Mouse (Mus musculus): ENCODE data around the gene Agtrap. TPM values are rescaled to one million over a fixed set of nuclear protein-coding genes. Genes with fewer than 3 reads are reported as not detected.

Gene Agtrap
- total RNA-seq, 2 experiments from 2014 or later: 33.6 to 37.0 TPM

- intact Hi-C loops (cut with DNase I): no loop called here
- peak; percentile 28 to 29 for DNase-seq
These were observed 19.9 kb upstream of the Agtrap start for GRCm38 (mm10) chr4:148107621-148108291.

GRCm38 (mm10) chr4:148104146-148104545 lies 16.3 kb upstream of the Agtrap start:
- no peak for DNase-seq
- intact Hi-C loops (cut with DNase I): no loop called here

DNA sequence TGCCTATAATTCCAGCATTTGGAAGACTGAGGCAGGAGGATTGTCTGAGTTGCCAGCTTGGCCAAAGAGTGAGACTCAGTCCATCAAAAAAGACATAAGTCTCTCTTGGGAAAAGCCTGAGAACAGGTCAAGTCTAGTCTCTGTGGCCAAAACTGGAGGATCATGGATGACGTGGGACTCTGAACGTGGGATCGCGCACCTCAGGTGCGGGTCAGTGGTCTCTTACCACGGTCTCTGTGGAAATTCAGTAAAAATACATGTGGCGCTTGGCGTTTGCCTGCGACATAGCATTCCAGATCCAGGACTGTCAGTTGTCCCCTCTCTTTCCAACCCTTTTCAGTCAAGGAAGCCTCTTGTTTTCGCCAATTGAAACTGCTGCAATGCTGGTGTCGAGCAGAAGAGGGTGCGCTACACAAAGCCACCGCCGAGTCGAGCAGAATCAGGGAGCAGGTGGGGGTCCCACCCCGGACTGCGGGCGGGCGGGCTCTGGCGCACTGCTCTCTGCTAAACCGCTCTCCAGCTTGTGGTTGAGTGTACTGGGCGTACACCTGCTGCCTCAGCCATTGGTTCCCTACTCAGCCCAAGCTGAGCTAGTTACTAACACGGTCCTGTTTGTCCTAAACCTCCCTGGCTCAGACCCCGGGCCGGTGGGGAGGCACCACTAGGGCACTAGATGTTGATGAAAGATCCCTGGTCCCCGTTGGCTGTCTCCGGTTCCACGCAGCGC lies 14.1 kb upstream of the Agtrap start:
- intact Hi-C loops (cut with DNase I): no loop called here
- peak; percentile 70 to 78 for DNase-seq

- intact Hi-C loops (cut with DNase I): no loop called here
- DNase-seq: peak in 1 of 2 experiments; percentile 23
These were observed 10.8 kb upstream of the Agtrap start for GRCm38 (mm10) chr4:148098666-148099065.

- no peak for DNase-seq
- intact Hi-C loops (cut with DNase I): no loop called here
These were observed 10.1 kb upstream of the Agtrap start for GRCm38 (mm10) chr4:148097936-148098335.

GRCm38 (mm10) chr4:148095081-148095480 lies 7.2 kb upstream of the Agtrap start:
- intact Hi-C loops (cut with DNase I): no loop called here
- DNase-seq: no peak

DNA sequence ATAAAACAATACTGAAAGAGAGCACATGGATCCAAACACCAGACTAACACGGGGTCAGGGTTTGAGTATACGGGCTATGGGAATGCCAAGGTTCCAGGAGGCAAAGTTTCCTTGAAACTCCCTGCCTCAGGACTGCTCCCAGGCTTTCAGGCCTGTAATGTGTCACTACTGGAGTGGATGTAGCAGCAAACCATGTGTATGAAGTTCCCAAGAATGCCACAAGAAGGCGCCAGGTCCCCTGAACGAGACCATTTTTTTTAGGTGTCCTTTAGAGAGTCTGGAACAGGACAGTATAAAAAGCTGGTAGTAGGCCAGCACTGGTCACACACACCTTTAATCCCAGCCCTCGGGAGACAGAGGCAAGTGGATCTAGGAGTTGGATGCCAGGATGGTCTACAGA lies 6.3 kb upstream of the Agtrap start:
- no peak for DNase-seq
- intact Hi-C loops (cut with DNase I): no loop called here

DNA sequence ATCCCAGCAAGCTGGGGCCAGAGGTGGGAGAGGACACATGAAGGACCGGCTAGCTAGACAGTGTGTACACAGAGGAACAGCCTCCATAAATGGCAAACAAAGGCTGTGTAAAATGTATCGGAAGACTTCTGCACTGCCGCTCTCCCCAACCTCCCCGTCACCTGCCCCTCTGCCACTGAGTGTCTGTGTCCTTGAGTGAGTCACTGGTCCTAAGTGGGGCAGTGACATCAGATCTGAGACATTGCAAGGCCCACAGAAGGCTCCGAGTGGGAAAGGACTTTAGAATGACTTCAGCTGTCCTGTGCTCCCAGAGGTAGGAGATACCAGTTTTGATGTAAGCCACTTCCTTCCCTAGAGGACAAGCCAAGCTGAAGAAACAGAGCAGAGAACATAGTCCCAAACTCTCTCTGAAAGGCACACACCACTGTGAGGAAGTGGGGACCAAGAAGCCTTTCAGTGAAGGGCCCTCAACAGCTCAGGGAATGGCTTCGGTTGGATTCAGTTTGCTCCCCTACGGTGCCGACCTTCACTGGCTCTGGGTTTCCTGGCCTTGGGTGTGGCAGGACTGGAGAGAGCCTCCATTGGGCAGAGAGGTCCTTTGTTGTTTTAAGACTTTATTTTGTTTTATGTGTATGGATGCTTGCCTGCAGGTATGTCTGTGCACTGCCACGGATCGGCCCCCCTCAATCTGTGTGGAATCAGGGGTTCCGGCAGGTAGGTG lies 4.9 kb upstream of the Agtrap start:
- no peak for DNase-seq
- intact Hi-C loops (cut with DNase I): no loop called here

DNA sequence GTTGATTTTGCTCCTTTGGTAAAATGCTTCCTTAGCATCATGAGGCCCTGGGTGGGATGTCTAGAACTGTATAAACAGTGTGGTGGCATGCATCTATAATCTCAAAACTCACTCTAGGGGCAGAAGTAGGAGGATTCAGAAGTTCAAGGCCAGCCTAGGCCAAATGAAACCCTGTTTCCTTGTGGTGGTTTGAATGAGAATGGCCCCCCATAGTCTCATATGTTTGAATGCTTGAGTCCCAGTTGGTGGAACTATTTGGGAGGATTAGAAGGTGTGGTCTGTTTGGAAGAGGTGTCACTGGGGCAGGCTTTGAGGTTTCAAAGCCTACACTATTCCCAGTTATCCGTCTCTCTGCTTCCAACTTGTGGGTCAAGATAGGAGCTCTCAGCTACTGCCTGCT lies 3.4 kb upstream of the Agtrap start:
- no peak for DNase-seq
- intact Hi-C loops (cut with DNase I): no loop called here

DNA sequence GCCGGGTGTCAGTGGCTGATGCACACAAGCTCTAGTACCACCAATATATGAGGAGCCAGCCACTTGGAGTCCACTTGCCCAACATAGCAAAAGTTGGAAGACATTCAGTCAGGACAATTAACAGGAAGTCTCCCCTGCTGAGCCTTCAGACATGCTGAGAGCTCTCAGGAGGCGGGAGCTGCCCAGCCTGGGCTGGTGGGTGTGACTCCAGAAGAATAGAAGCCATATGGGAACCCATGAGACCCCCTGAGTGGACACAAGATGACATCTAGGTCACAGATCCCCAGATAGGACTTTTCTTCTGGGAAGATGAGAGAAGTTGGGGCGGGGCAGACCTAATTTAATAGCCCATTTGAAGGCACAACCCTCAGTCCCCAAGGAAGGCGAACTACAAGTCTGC lies 1.3 kb upstream of the Agtrap start:
- intact Hi-C loops (cut with DNase I): no loop called here
- no peak for DNase-seq

DNA sequence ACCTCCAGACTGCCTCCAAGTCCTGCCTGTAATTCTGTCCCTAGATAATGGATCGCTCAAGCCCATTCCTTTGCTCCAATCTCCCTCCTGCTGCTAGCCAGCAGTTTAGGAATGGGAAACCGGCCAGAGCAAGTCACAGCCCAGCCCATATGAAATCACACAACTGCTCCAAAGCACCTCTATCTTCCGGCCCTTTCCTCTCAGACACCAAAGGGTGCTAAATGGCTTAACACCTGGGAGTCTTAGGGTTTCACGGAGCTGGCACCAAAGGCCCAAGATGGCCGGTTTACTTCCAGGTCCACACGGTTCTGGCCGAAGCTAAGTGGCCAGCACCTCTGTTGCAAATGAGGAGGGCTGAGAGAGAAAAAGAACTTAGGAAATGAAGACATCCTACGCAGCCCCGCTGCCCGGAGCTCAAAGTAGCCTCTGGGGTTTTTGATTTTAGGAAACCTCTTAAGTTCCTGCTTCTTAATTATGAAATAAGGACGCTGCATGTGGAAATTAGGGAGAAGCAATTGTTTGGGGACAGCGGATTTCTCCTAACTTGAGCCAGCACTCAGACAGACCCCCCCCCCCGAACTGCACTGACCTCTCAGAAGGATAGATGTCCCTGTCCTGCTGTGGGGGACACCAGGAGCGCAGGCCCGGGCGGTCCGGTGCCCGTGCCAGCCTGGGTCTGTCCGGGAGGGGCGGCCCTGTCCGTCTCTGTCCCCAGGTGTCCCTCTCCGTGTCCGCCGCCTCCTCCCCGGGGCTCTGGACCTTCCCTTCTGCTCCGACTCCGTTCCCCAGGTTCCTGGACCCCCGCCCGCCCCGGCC lies 532 bp downstream of the Agtrap start:
- peak; percentile 75 to 80 for DNase-seq
- intact Hi-C loops (cut with DNase I): no loop called here

- intact Hi-C loops (cut with DNase I): no loop called here
- DNase-seq: peak in 1 of 2 experiments; percentile 35
These were observed 1.9 kb downstream of the Agtrap start for GRCm38 (mm10) chr4:148085907-148086305.

GRCm38 (mm10) chr4:148085131-148085906 lies 2.5 kb downstream of the Agtrap start:
- intact Hi-C loops (cut with DNase I): no loop called here

DNA sequence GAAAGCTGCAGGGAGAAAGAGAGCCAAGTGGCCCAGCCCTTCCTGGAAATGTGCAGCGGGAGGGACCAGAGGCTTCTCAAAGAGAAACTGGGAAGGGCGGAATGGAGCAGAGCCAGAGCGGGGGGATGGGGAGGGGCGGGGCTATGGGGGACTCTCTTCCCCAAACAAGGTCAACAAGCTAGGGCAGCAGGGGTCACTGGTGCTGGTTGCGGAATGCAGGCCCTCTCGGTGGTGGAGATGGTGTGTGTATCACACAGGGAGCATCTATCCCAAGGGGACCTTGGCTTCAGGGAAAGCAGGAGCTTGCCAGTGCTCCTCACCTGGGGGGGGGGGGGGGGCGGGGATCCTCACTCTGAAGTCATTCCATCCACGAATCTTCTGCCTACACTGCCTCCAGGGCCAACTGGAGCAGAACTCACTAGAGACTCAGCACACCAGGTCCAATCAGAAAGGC lies 3.5 kb downstream of the Agtrap start:
- intact Hi-C loops (cut with DNase I): no loop called here
- DNase-seq: peak; percentile 57 to 66

More at GRCm38 (mm10) chr4:148085131-148085906, 2.5 kb downstream of the Agtrap start:
- DNase-seq: peak; percentile 35 to 37

DNA sequence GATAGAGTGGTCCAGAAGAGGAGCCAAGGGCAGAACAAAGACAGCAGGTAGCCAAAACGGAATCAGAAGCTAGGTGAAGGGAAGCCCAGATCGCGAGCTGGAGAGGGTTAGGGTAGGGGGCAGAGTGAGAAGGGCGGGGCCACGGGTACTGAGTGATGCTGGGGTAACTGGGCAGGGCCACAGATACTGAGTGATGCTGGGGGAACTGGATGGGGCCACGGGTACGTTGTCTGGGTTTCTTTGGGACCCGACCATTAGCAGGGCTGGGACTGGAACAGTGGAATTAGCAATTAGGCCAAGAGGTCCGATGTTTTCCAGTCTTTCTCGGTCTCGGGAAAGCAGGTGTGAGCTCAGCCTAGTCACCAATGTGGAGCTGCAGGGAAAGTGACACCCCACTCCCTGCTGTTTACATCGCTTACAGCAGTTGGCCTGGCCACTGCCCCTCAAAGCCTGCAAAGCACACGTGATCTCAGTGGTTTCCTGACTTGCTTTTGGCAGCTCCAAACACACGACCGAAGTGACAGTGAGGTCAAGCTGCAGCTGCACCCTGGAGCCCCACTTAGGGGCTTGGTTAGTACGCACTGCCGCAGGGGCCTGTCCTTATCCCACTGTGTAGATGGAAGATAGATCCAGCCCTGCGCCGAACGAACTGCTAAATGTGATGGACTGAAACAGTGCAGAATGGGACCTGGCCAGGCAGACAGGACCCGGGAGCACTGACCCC lies 4.5 kb downstream of the Agtrap start:
- intact Hi-C loops (cut with DNase I): no loop called here
- DNase-seq: peak; percentile 64

- intact Hi-C loops (cut with DNase I): no loop called here
- peak; percentile 67 to 86 for DNase-seq
These were observed 5.4 kb downstream of the Agtrap start for GRCm38 (mm10) chr4:148082257-148083044.

DNA sequence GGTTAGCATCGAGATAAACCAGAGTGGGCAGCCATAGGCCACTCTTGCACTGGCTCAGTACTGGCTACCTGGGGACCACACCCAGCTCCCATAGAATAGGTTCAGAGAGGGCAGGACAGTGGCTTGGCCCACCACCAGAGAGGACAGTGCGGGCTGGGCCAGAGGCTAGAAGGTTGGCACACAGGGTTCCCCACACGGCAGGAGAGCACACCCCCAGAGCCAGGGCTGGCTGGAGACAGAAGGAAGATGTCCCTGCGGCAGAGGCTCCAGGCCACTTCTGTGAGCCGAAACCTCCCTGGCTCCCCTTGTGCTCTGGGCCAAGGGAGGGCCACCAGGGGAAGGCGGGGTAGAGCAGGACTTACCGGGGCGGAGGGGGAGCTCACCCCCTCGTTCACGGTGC lies 6.6 kb downstream of the Agtrap start:
- DNase-seq: no peak
- intact Hi-C loops (cut with DNase I): no loop called here

DNA sequence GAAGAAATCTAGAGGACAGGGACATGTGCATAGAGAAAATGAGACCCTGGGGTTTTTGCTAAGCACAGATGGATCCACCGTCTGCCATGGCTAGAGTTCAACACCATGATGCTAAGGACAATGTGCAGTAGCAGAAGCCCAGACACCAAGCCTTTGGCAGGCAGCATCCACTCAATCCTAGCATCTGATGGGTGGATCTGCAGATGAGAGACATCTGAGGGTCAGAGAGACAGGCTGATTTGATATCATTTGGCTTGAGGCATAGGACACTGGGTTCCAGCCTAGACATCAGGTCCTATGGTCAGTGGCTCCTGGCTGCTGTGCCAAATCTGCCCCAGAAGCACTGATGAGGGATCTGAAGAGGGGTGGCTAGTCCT lies 7.2 kb downstream of the Agtrap start:
- intact Hi-C loops (cut with DNase I): no loop called here
- DNase-seq: no peak
